Mouse (Mus musculus): ENCODE measurements around the gene Adgrg2. TPM values are rescaled to one million over a fixed set of nuclear protein-coding genes. Genes with fewer than 3 reads are reported as not detected.

Gene Adgrg2
- total RNA-seq, 1 experiment: 0.22 TPM

DNA sequence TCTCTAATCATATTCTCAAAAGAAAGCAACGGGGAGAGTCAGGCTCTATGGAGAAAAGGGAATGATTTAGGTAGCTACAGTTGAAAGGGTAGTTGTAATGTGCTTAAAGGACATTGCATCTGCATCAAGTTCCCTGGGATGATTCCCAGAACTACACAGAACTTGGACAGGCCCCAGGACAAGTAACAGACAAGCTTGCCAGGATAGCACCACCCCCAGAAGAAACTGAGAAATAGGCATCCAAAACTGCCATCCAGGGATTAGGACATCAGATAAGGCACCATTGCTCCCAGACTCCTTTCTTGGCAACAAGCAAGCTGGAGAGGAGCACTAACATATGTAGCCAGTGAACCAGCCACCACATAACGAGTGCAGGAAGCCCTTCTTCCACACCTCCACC, 152.3 kb downstream of the Adgrg2 start:
- no peak for DNase-seq (ENCODE audit: low read depth, low spot score)
- no peak overlapping the region for H3K27ac ChIP-seq (ENCODE audit: insufficient read depth, low read depth, low read length, poor library complexity, severe bottlenecking)
- H3K4me3 ChIP-seq (ENCODE audit: insufficient read depth in 1 of 2, low read depth in 1 of 2, low read length in 2 of 2, poor library complexity in 1 of 2, severe bottlenecking in 1 of 2): no peak overlapping the region
- in situ Hi-C loops (cut with MboI; ENCODE audit: low sequenced_read_pairs in 2 of 2, unreplicated experiment in 2 of 2): no loop called here
- H3K36me3 ChIP-seq (ENCODE audit: control insufficient read depth, insufficient read depth, low read length, poor library complexity, severe bottlenecking): no peaks in the 10 kb centered on the region
- no peaks in the 10 kb centered on the region for H3K4me1 ChIP-seq (ENCODE audit: control insufficient read depth in 2 of 2, insufficient read depth in 2 of 2, low read length in 2 of 2, poor library complexity in 1 of 2)
- TF ChIP-seq MAFK (IDR thresholded peaks at IDR 0.05; ENCODE audit: insufficient read depth, low read depth, low read length) (no peak), ZNF384 (IDR thresholded peaks at IDR 0.05; ENCODE audit: low read depth, low read length) (no peak), ZC3H11A (IDR thresholded peaks at IDR 0.05; ENCODE audit: borderline replicate concordance, low read depth, low read length) (no peak), CHD2 (IDR thresholded peaks at IDR 0.05; ENCODE audit: low read depth, low read length) (no peak), HCFC1 (IDR thresholded peaks at IDR 0.05; ENCODE audit: borderline replicate concordance, insufficient read depth, low read length) (no peak)
- no peaks in the 10 kb centered on the region for H3K9me3 ChIP-seq (ENCODE audit: control insufficient read depth, insufficient read depth, low read depth, low read length)
- H3K9ac ChIP-seq (ENCODE audit: insufficient read depth, low read depth, low read length, poor library complexity, severe bottlenecking): no peak overlapping the region

Other genes with a start within 250 kb of the Adgrg2 start
- 10.8 and 15.2 TPM in 2 replicates for gene Phka2, start 111.5 kb downstream of the Adgrg2 start, total RNA-seq (2012; rRNA removed)

Data from ES-E14 (cell line).